Mouse (Mus musculus) stomach, embryonic 16.5 days (tissue): ENCODE measurements at regions not wholly inside any gene's neighbourhood (a gene's known extent, or its start where the extent isn't known, plus 50 kb on each side); places are given as distances from the start of the nearest gene placed in this dataset.

Experiments used
- ATAC-seq: fragments of 200-750 bp; cut with Nextera tagmentation; 2 replicates; pipeline ENCODE4 v1.8.0; 2017; ENCODE audit warnings: moderate number of reproducible peaks, moderate TSS enrichment; ENCODE audit not compliant: insufficient read depth, low FRiP score
- H3K27ac ChIP-seq: fragments of 300-500 bp; sonication (generic); 2 replicates; pipeline ENCODE4 v1.5.1; 2014; ENCODE audit warnings: low read length
- H3K27me3 ChIP-seq: fragments of 300-500 bp; sonication (generic); 2 replicates; pipeline ENCODE4 v1.6.1; 2014; ENCODE audit warnings: low read length, control low read depth, mixed read lengths; ENCODE audit not compliant: control insufficient read depth, insufficient read depth
- H3K36me3 ChIP-seq: fragments of 300-500 bp; sonication (generic); 2 replicates; pipeline ENCODE4 v1.6.1; 2014; ENCODE audit warnings: low read length; ENCODE audit not compliant: control insufficient read depth, insufficient read depth
- H3K4me1 ChIP-seq: fragments of 300-500 bp; sonication (generic); 2 replicates; pipeline ENCODE4 v1.6.1; 2014; ENCODE audit warnings: low read length, control low read depth, mixed read lengths; ENCODE audit not compliant: control insufficient read depth, insufficient read depth
- H3K4me2 ChIP-seq: fragments of 300-500 bp; sonication (generic); 2 replicates; pipeline ENCODE4 v1.6.1; 2014; ENCODE audit warnings: low read depth, low read length, mixed read lengths
- H3K4me3 ChIP-seq: fragments of 300-500 bp; sonication (generic); replicated peaks from 2 replicates; pipeline ENCODE4 v1.5.1; 2014; ENCODE audit warnings: mild to moderate bottlenecking, low read length
- H3K9ac ChIP-seq: fragments of 300-500 bp; sonication (generic); 2 replicates; pipeline ENCODE4 v1.6.1; 2014; ENCODE audit warnings: low read length
- H3K9me3 ChIP-seq: fragments of 300-500 bp; sonication (generic); replicated peaks from 2 replicates; pipeline ENCODE4 v1.6.1; 2016; ENCODE audit warnings: low read length, control low read depth; ENCODE audit not compliant: control insufficient read depth
- WGBS: fragments of 180-500 bp; shearing (Covaris S2); extraction: QIAGEN DNeasy Blood & Tissue Kit; methylation state at CpG from one replicate; pipeline ENCODE4 v1.1.7; 2014; 5-methylcytosine and 5-hydroxymethylcytosine counted together

DNA sequence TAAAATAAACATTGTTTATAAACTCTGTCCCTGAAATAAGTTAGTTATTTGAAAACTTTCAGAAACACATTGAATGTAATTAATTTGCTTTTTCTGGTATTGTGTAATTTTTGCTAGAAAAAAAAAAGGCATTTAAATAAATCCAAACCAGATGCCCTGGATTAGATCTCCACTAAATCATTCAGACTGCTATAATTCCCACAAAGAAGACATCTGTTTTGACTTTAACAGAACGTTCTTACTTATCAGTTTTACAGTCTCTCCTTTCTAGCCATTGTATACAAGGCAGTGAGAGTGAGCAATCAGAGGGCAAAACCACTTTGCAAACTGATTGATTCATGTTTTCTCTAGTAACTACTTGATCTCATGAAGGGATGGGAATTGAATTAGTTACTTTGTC, 478.8 kb downstream of the Slitrk6 start:
- Histone ChIP-seq H3K9ac (no peak overlapping the region), H3K27ac (peak overlapping the region; percentile 27; the same call in 1 of the 2 replicates), H3K9me3 (no peaks in the 10 kb centered on the region), H3K36me3 (no peaks in the 10 kb centered on the region), H3K4me1 (0 out of 2 replicates have a peak, but pooled peaks cover 3% of the 10 kb centered on the region), H3K4me3 (no peak overlapping the region), H3K27me3 (no peaks in the 10 kb centered on the region), H3K4me2 (no peak overlapping the region)
- peak; percentile 72 for ATAC-seq
- WGBS: 9% methylated on average over 1 of the region's 1 CpGs

DNA sequence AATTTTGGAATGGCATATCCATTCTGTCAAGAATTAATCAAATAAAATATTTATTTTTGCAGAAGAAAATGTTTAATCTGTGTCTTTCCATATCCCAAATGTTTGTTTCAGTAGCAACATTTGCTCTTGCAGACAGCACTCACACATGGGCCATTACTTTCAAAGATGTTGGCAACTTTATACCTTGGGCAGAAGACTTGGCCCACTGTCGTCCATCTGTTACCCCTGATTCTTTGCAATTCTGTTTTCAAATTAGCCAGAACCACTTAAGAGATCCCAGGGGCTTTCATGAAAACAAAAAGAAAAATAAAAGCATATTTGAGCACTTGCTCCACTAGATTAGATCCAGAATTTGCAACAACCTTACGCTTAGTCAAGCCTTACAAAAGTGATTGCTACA, 483.7 kb downstream of the Slitrk6 start:
- no peak overlapping the region for H3K9ac ChIP-seq
- no peak for ATAC-seq
- 72% methylated on average over 2 of the region's 2 CpGs for WGBS

DNA sequence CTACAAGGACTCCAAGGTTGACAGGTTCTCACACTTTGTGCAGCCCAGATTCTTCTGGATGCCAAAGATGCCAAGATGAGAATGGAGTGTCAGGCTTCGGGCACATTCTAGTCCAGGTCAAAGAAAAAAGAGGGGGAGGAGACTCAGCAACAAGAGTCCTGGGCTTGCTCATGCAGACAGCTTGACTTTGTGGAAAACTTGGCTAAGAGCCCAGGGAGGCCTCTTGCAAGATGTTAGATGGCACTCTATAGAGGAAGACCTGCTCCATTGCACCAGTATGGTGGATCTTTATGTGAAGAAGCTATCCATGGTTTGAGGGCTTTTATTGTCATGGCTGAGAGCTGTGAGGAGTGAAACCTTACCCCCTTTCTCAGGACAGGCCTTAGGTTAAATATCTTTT, 510.5 kb downstream of the Slitrk6 start:
- H3K36me3 ChIP-seq: no peaks in the 10 kb centered on the region
- H3K4me2 ChIP-seq: no peak overlapping the region
- 78% methylated on average over 1 of the region's 1 CpGs for WGBS
- no peaks in the 10 kb centered on the region for H3K4me1 ChIP-seq
- no peak overlapping the region for H3K9ac ChIP-seq
- no peak overlapping the region for H3K27ac ChIP-seq
- no peak overlapping the region for H3K4me3 ChIP-seq
- no peaks in the 10 kb centered on the region for H3K27me3 ChIP-seq
- no peak for ATAC-seq
- H3K9me3 ChIP-seq: no peaks in the 10 kb centered on the region

More for the DNA sequence above, 483.7 kb downstream of the Slitrk6 start:
- Histone ChIP-seq H3K4me1 (no peaks in the 10 kb centered on the region), H3K4me3 (no peak overlapping the region), H3K36me3 (no peaks in the 10 kb centered on the region), H3K27ac (no peak overlapping the region), H3K27me3 (no peaks in the 10 kb centered on the region), H3K4me2 (no peak overlapping the region), H3K9me3 (no peaks in the 10 kb centered on the region)

DNA sequence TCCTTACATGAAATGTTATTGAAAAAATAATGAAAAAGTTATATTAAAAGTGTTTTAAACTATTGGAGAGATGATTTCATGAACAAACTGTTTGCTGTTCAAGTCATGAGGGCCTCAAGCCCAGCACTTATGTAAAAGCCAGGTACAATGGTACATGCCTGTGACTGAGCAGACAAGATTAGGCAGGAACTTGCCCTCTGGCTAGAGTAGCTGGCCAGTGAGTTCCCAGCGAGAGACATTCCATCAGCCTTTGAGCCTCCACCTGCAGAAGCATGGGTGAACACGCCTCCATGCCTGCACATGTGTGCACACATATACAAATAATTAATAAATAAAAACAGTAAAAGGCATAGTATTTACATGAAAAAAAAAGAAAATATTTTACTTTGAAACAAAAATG, 511.4 kb downstream of the Slitrk6 start:
- Histone ChIP-seq H3K36me3 (no peaks in the 10 kb centered on the region), H3K9ac (no peak overlapping the region), H3K4me3 (no peak overlapping the region), H3K9me3 (no peaks in the 10 kb centered on the region), H3K4me2 (no peak overlapping the region), H3K27me3 (no peaks in the 10 kb centered on the region), H3K27ac (no peak overlapping the region), H3K4me1 (no peaks in the 10 kb centered on the region)
- no peak for ATAC-seq
- WGBS: 86% methylated on average over 2 of the region's 2 CpGs

DNA sequence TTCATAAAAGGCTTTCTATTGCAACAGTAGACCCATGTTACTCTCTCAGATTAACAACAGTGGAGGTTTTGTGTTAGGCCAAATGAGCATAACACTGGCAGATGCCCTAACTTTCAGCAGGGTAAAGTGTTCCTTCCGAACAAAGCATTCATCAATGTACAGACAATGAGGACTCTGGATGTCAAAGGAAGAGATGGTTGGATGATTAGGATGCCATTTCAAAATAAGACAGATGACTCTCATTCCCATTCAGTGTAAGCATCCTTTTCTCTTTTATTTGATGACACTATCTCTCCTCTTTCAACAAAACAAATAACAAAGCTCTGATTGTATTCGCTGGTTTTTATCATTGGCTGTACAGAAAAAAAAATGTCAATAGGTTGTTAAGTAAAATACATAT, 516.1 kb downstream of the Slitrk6 start:
- Histone ChIP-seq H3K4me3 (no peak overlapping the region), H3K9ac (no peak overlapping the region), H3K4me1 (no peaks in the 10 kb centered on the region), H3K36me3 (no peaks in the 10 kb centered on the region), H3K4me2 (no peak overlapping the region), H3K9me3 (no peaks in the 10 kb centered on the region), H3K27ac (no peak overlapping the region), H3K27me3 (no peaks in the 10 kb centered on the region)
- ATAC-seq: no peak
- WGBS: 69% methylated on average over 2 of the region's 2 CpGs

GRCm38 (mm10) chr14:110224678-110225446, 530.1 kb downstream of the Slitrk6 start:
- Histone ChIP-seq H3K9me3 (no peaks in the 10 kb centered on the region), H3K4me3 (no peak overlapping the region), H3K4me2 (no peak overlapping the region), H3K36me3 (no peaks in the 10 kb centered on the region), H3K27me3 (no peaks in the 10 kb centered on the region), H3K4me1 (no peaks in the 10 kb centered on the region), H3K27ac (no peak overlapping the region), H3K9ac (no peak overlapping the region)
- no peak for ATAC-seq
- 69% methylated on average over 6 of the region's 6 CpGs for whole genome bisulfite sequencing

DNA sequence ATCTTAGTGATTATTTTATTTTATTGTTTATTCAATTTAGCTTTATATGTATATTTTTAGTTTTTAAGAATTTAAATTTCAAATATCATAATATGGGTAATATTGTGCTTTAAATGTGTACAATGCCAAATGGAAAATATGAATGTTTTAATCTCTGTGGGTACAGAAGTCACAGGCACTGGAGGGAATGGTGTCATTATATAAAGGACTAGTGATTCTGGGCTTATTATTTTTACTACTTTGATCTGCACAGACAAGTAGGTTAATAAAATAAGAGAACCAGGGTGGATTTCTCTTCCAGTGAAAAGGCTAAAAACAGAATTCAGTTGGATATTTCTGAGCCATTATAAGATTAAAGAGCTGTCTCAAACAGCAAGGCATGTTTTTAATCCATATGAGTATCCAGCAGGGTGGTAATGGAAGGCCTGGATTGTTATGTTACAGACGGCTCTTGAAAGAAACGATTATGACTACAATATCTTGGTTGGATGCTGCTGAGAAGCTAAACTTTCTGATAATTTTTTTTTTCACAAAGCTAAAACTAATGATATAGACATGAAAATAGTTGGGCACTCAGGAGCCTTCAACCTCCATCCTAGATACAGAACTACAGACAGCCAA, 563.9 kb downstream of the Slitrk6 start:
- no peaks in the 10 kb centered on the region for H3K36me3 ChIP-seq
- WGBS: 77% methylated on average over 2 of the region's 2 CpGs

DNA sequence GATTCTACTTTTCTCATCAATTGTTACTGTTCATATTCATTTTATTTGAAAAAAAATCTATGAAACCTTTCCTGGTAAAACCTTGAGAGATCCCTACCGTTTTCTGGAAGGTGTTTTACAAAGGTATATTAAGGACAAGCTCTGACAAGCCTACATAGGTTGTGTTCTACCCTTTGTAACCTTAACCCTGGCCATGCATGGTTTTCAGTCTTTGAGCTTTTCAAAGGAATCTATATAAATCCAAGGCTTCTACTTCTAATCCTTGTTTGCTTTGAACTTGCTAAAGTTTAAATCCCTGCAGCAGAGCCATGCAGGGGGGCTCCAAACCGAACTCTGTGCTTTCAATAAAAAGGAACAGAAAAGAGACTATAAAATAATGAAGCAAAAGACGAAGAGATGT, 564.5 kb downstream of the Slitrk6 start:
- no peaks in the 10 kb centered on the region for H3K36me3 ChIP-seq
- no peak overlapping the region for H3K27ac ChIP-seq
- H3K9me3 ChIP-seq: no peaks in the 10 kb centered on the region
- ATAC-seq: no peak
- H3K9ac ChIP-seq: no peak overlapping the region
- H3K4me1 ChIP-seq: no peaks in the 10 kb centered on the region
- no peak overlapping the region for H3K4me2 ChIP-seq
- no peak overlapping the region for H3K4me3 ChIP-seq
- no peaks in the 10 kb centered on the region for H3K27me3 ChIP-seq
- WGBS: 57% methylated on average over 3 of the region's 3 CpGs

More for the DNA sequence above, 563.9 kb downstream of the Slitrk6 start:
- Histone ChIP-seq H3K4me1 (no peaks in the 10 kb centered on the region), H3K4me2 (no peak overlapping the region), H3K9ac (no peak overlapping the region), H3K27ac (no peak overlapping the region), H3K27me3 (no peaks in the 10 kb centered on the region), H3K4me3 (no peak overlapping the region), H3K9me3 (no peaks in the 10 kb centered on the region)
- ATAC-seq: no peak

- Histone ChIP-seq H3K27ac (no peak overlapping the region), H3K9ac (no peak overlapping the region), H3K9me3 (no peaks in the 10 kb centered on the region), H3K4me2 (no peak overlapping the region), H3K27me3 (no peaks in the 10 kb centered on the region), H3K4me3 (no peak overlapping the region), H3K36me3 (no peaks in the 10 kb centered on the region), H3K4me1 (no peaks in the 10 kb centered on the region)
- no peak for ATAC-seq
Measured at GRCm38 (mm10) chr14:110179166-110179565, 575.8 kb downstream of the Slitrk6 start.
